Mouse (Mus musculus): ENCODE measurements around the gene Shd. TPM values are rescaled to one million over a fixed set of nuclear protein-coding genes. Genes with fewer than 3 reads are reported as not detected.

Gene Shd
- polyA plus RNA-seq, 1 experiment from 2014 or later = 182 TPM

GRCm38 (mm10) chr17:56009088-56009961 lies 39.1 kb downstream of the Shd start:
- peak overlapping the region; percentile 94 for H3K9ac ChIP-seq (ENCODE audit: low read depth, low read length)
- 1% methylated on average over 56 of the region's 62 CpGs for WGBS
- H3K27me3 ChIP-seq (replicated peaks; ENCODE audit: control insufficient read depth, insufficient read depth, low read length) = no peaks in the 10 kb centered on the region
- H3K36me3 ChIP-seq (ENCODE audit: control insufficient read depth, insufficient read depth, low read length) = peaks cover 19% of the 10 kb centered on the region
- peak overlapping the region; percentile 98 for H3K27ac ChIP-seq (ENCODE audit: low read depth, low read length)
- H3K4me3 ChIP-seq (ENCODE audit: low read length) = peak overlapping the region; percentile 94
- H3K4me2 ChIP-seq (ENCODE audit: low read length) = peak overlapping the region; percentile 100
- peaks cover 25% of the 10 kb centered on the region for H3K4me1 ChIP-seq (ENCODE audit: control insufficient read depth, insufficient read depth, low read depth, low read length)
- ATAC-seq = peak; percentile 89
- no peaks in the 10 kb centered on the region for H3K9me3 ChIP-seq (ENCODE audit: control insufficient read depth, low read length)

GRCm38 (mm10) chr17:56009962-56010240 lies 39.6 kb downstream of the Shd start:
- WGBS = 35% methylated on average over 2 of the region's 2 CpGs
- H3K4me1 ChIP-seq (ENCODE audit: control insufficient read depth, insufficient read depth, low read depth, low read length) = peaks cover 25% of the 10 kb centered on the region
- no peaks in the 10 kb centered on the region for H3K9me3 ChIP-seq (ENCODE audit: control insufficient read depth, low read length)
- ATAC-seq = no peak
- H3K36me3 ChIP-seq (ENCODE audit: control insufficient read depth, insufficient read depth, low read length) = peaks cover 22% of the 10 kb centered on the region
- H3K27ac ChIP-seq (ENCODE audit: low read depth, low read length) = peak overlapping the region; percentile 98
- no peaks in the 10 kb centered on the region for H3K27me3 ChIP-seq (replicated peaks; ENCODE audit: control insufficient read depth, insufficient read depth, low read length)
- H3K4me3 ChIP-seq (ENCODE audit: low read length) = peak overlapping the region; percentile 94
- H3K9ac ChIP-seq (ENCODE audit: low read depth, low read length) = peak overlapping the region; percentile 94
- peak overlapping the region; percentile 100 for H3K4me2 ChIP-seq (ENCODE audit: low read length)

GRCm38 (mm10) chr17:56010255-56010654 lies 40.0 kb downstream of the Shd start:
- WGBS = 67% methylated on average over 14 of the region's 14 CpGs
- Histone ChIP-seq H3K27ac (ENCODE audit: low read depth, low read length) (no peak overlapping the region), H3K4me1 (ENCODE audit: control insufficient read depth, insufficient read depth, low read depth, low read length) (peaks cover 25% of the 10 kb centered on the region), H3K9ac (ENCODE audit: low read depth, low read length) (peak overlapping the region; percentile 94), H3K27me3 (replicated peaks; ENCODE audit: control insufficient read depth, insufficient read depth, low read length) (no peaks in the 10 kb centered on the region), H3K4me3 (ENCODE audit: low read length) (peak overlapping the region; percentile 94), H3K36me3 (ENCODE audit: control insufficient read depth, insufficient read depth, low read length) (peaks cover 25% of the 10 kb centered on the region), H3K9me3 (ENCODE audit: control insufficient read depth, low read length) (no peaks in the 10 kb centered on the region), H3K4me2 (ENCODE audit: low read length) (peak overlapping the region; percentile 100)
- ATAC-seq = no peak

GRCm38 (mm10) chr17:56010681-56011080 lies 40.4 kb downstream of the Shd start:
- ATAC-seq = no peak
- WGBS = 4% methylated on average over 9 of the region's 9 CpGs
- Histone ChIP-seq H3K4me3 (ENCODE audit: low read length) (peak overlapping the region; percentile 94), H3K27ac (ENCODE audit: low read depth, low read length) (no peak overlapping the region), H3K9me3 (ENCODE audit: control insufficient read depth, low read length) (no peaks in the 10 kb centered on the region), H3K4me2 (ENCODE audit: low read length) (peak overlapping the region; percentile 100), H3K4me1 (ENCODE audit: control insufficient read depth, insufficient read depth, low read depth, low read length) (peaks cover 25% of the 10 kb centered on the region), H3K36me3 (ENCODE audit: control insufficient read depth, insufficient read depth, low read length) (peaks cover 30% of the 10 kb centered on the region), H3K27me3 (replicated peaks; ENCODE audit: control insufficient read depth, insufficient read depth, low read length) (no peaks in the 10 kb centered on the region), H3K9ac (ENCODE audit: low read depth, low read length) (peak overlapping the region; percentile 94)

- Histone ChIP-seq H3K9me3 (ENCODE audit: control insufficient read depth, low read length) (no peaks in the 10 kb centered on the region), H3K4me3 (ENCODE audit: low read length) (no peak overlapping the region), H3K4me2 (ENCODE audit: low read length) (no peak overlapping the region), H3K4me1 (ENCODE audit: control insufficient read depth, insufficient read depth, low read depth, low read length) (peaks cover 25% of the 10 kb centered on the region), H3K27me3 (replicated peaks; ENCODE audit: control insufficient read depth, insufficient read depth, low read length) (no peaks in the 10 kb centered on the region), H3K27ac (ENCODE audit: low read depth, low read length) (no peak overlapping the region), H3K36me3 (ENCODE audit: control insufficient read depth, insufficient read depth, low read length) (peaks cover 37% of the 10 kb centered on the region), H3K9ac (ENCODE audit: low read depth, low read length) (peak overlapping the region; percentile 31; the same call in 1 of the 2 replicates)
- 79% methylated on average over 7 of the region's 7 CpGs for WGBS
- ATAC-seq = no peak
Observed at GRCm38 (mm10) chr17:56011441-56011840, 41.2 kb downstream of the Shd start.

GRCm38 (mm10) chr17:56015293-56015692 lies 45.0 kb downstream of the Shd start:
- Histone ChIP-seq H3K9me3 (ENCODE audit: control insufficient read depth, low read length) (no peaks in the 10 kb centered on the region), H3K27ac (ENCODE audit: low read depth, low read length) (no peak overlapping the region), H3K4me2 (ENCODE audit: low read length) (no peak overlapping the region), H3K27me3 (replicated peaks; ENCODE audit: control insufficient read depth, insufficient read depth, low read length) (no peaks in the 10 kb centered on the region), H3K4me3 (ENCODE audit: low read length) (no peak overlapping the region), H3K4me1 (ENCODE audit: control insufficient read depth, insufficient read depth, low read depth, low read length) (peaks cover 15% of the 10 kb centered on the region), H3K36me3 (ENCODE audit: control insufficient read depth, insufficient read depth, low read length) (peaks cover 71% of the 10 kb centered on the region), H3K9ac (ENCODE audit: low read depth, low read length) (no peak overlapping the region)
- 98% methylated on average over 9 of the region's 9 CpGs for WGBS
- ATAC-seq = no peak

GRCm38 (mm10) chr17:56016382-56016781 lies 46.1 kb downstream of the Shd start:
- no peak overlapping the region for H3K9ac ChIP-seq (ENCODE audit: low read depth, low read length)
- H3K27me3 ChIP-seq (replicated peaks; ENCODE audit: control insufficient read depth, insufficient read depth, low read length) = no peaks in the 10 kb centered on the region
- H3K27ac ChIP-seq (ENCODE audit: low read depth, low read length) = peak overlapping the region; percentile 48
- ATAC-seq = no peak
- H3K9me3 ChIP-seq (ENCODE audit: control insufficient read depth, low read length) = no peaks in the 10 kb centered on the region
- H3K36me3 ChIP-seq (ENCODE audit: control insufficient read depth, insufficient read depth, low read length) = peaks cover 71% of the 10 kb centered on the region
- 89% methylated on average over 8 of the region's 8 CpGs for WGBS
- H3K4me1 ChIP-seq (ENCODE audit: control insufficient read depth, insufficient read depth, low read depth, low read length) = peaks cover 4% of the 10 kb centered on the region; the same call in 1 of the 2 replicates
- H3K4me3 ChIP-seq (ENCODE audit: low read length) = no peak overlapping the region
- no peak overlapping the region for H3K4me2 ChIP-seq (ENCODE audit: low read length)

- H3K4me2 ChIP-seq (ENCODE audit: low read length) = no peak overlapping the region
- H3K9ac ChIP-seq (ENCODE audit: low read depth, low read length) = no peak overlapping the region
- peak overlapping the region; percentile 48 for H3K27ac ChIP-seq (ENCODE audit: low read depth, low read length)
- WGBS = 84% methylated on average over 15 of the region's 15 CpGs
- ATAC-seq = no peak
- H3K9me3 ChIP-seq (ENCODE audit: control insufficient read depth, low read length) = no peaks in the 10 kb centered on the region
- no peak overlapping the region for H3K4me3 ChIP-seq (ENCODE audit: low read length)
- H3K36me3 ChIP-seq (ENCODE audit: control insufficient read depth, insufficient read depth, low read length) = peaks cover 64% of the 10 kb centered on the region
- H3K27me3 ChIP-seq (replicated peaks; ENCODE audit: control insufficient read depth, insufficient read depth, low read length) = no peaks in the 10 kb centered on the region
- H3K4me1 ChIP-seq (ENCODE audit: control insufficient read depth, insufficient read depth, low read depth, low read length) = peaks cover 5% of the 10 kb centered on the region; the same call in 1 of the 2 replicates
Observed at GRCm38 (mm10) chr17:56016793-56017785, 46.8 kb downstream of the Shd start.

- Histone ChIP-seq H3K36me3 (ENCODE audit: control insufficient read depth, insufficient read depth, low read length) (peaks cover 58% of the 10 kb centered on the region), H3K27ac (ENCODE audit: low read depth, low read length) (no peak overlapping the region), H3K9ac (ENCODE audit: low read depth, low read length) (no peak overlapping the region), H3K4me2 (ENCODE audit: low read length) (no peak overlapping the region), H3K4me1 (ENCODE audit: control insufficient read depth, insufficient read depth, low read depth, low read length) (peaks cover 5% of the 10 kb centered on the region; the same call in 1 of the 2 replicates), H3K4me3 (ENCODE audit: low read length) (no peak overlapping the region), H3K27me3 (replicated peaks; ENCODE audit: control insufficient read depth, insufficient read depth, low read length) (no peaks in the 10 kb centered on the region), H3K9me3 (ENCODE audit: control insufficient read depth, low read length) (no peaks in the 10 kb centered on the region)
- no peak for ATAC-seq
- 86% methylated on average over 7 of the region's 7 CpGs for WGBS
Observed at GRCm38 (mm10) chr17:56017848-56018247, 47.6 kb downstream of the Shd start.

Measured in hindbrain, embryonic 16.5 days (tissue).